Mouse (Mus musculus) neural tube, embryonic 15.5 days (tissue): ENCODE data around the gene Krt1. TPM values are rescaled to one million over a fixed set of nuclear protein-coding genes. Genes with fewer than 3 reads are reported as not detected.

Experiments used
- ATAC-seq: fragments of 200-750 bp; cut with Nextera tagmentation; 2 replicates; pipeline ENCODE4 v1.8.0; 2017; ENCODE audit warnings: mild to moderate bottlenecking, moderate TSS enrichment, moderate library complexity; ENCODE audit not compliant: low FRiP score
- H3K27ac ChIP-seq: fragments of 300-500 bp; sonication (generic); replicated peaks from 2 replicates; pipeline ENCODE4 v1.5.1; 2015; ENCODE audit warnings: mild to moderate bottlenecking, inconsistent platforms
- H3K27me3 ChIP-seq: fragments of 300-500 bp; sonication (generic); replicated peaks from 2 replicates; pipeline ENCODE4 v1.6.1; 2015; ENCODE audit warnings: inconsistent platforms
- H3K36me3 ChIP-seq: fragments of 300-500 bp; sonication (generic); 2 replicates; pipeline ENCODE4 v1.6.1; 2015; ENCODE audit warnings: inconsistent platforms
- H3K4me1 ChIP-seq: fragments of 300-500 bp; sonication (generic); 2 replicates; pipeline ENCODE4 v1.6.1; 2015; ENCODE audit warnings: inconsistent platforms
- H3K4me2 ChIP-seq: fragments of 300-500 bp; sonication (generic); 2 replicates; pipeline ENCODE4 v1.6.1; 2015; ENCODE audit warnings: inconsistent platforms, mild to moderate bottlenecking, moderate library complexity
- H3K4me3 ChIP-seq: fragments of 300-500 bp; sonication (generic); replicated peaks from 2 replicates; pipeline ENCODE4 v1.5.1; 2015; ENCODE audit warnings: mild to moderate bottlenecking, inconsistent platforms
- H3K9ac ChIP-seq: fragments of 300-500 bp; sonication (generic); replicated peaks from 2 replicates; pipeline ENCODE4 v1.6.1; 2015; ENCODE audit warnings: mild to moderate bottlenecking, inconsistent platforms
- H3K9me3 ChIP-seq: fragments of 300-500 bp; sonication (generic); replicated peaks from 2 replicates; pipeline ENCODE4 v1.6.1; 2016; ENCODE audit warnings: inconsistent platforms
- WGBS: fragments of 180-500 bp; shearing (Covaris S2); methylation state at CpG from one replicate; pipeline ENCODE4 v1.1.7; 2015; ENCODE audit warnings: mixed read lengths; 5-methylcytosine and 5-hydroxymethylcytosine counted together
- microRNA-seq: library from miRNA; unstranded; fragments of <30 nt; microRNA quantifications from one replicate; pipeline ENCODE4, GENCODE M21; 2017
- polyA plus RNA-seq: library from polyadenylated mRNA; unstranded; fragments of >200 nt; fragmentation: Nextera tagmentation; extraction: Ambion mirVana; gene quantifications from 2 replicates; pipeline ENCODE4 v1.2.1, GENCODE M21; 2015

Gene Krt1
- polyA plus RNA-seq, 1 experiment from 2014 or later = 16.9 TPM

DNA sequence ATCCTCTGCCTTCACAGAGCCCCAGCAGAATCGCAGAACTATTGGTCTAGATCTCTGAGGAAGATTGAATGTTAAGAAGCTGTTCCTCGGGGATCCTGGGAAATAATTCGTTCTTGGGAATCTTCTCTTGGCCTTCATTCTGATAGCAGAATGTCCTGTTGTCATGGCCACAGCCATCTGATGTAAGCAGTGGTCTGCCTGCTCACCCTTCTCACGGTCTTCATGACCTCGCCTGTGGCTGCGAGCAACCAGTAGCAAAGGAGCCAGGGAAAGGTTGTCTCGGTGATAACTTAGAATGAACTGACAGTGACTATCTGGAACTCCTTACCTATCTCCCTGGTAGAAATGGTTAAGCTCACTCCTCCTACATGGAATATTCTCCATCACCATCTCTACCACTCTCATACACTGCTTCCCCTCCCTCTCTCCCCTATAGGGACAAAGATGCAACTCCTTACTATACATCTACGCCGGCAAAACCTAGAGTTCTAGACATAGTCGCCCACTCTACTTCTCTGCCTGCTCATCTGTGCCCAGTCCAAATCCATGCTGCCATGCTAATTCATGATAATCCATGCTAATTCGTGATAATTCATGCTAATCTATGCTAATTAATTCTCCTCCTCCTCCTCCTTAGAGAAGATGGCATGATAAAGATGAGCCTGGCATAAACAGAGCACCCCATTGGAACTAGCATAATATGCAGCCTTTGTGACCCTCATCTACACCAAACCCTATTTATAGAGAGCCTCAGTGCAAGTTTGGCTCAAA is 47.4 kb downstream of the Krt1 start:
- Histone ChIP-seq H3K9me3 (no peaks in the 10 kb centered on the region), H3K36me3 (no peaks in the 10 kb centered on the region), H3K9ac (no peak overlapping the region), H3K4me1 (peaks cover 15% of the 10 kb centered on the region), H3K4me3 (no peak overlapping the region), H3K4me2 (no peak overlapping the region), H3K27me3 (no peaks in the 10 kb centered on the region), H3K27ac (no peak overlapping the region)
- no peak for ATAC-seq
- WGBS = 53% methylated on average over 11 of the region's 11 CpGs

DNA sequence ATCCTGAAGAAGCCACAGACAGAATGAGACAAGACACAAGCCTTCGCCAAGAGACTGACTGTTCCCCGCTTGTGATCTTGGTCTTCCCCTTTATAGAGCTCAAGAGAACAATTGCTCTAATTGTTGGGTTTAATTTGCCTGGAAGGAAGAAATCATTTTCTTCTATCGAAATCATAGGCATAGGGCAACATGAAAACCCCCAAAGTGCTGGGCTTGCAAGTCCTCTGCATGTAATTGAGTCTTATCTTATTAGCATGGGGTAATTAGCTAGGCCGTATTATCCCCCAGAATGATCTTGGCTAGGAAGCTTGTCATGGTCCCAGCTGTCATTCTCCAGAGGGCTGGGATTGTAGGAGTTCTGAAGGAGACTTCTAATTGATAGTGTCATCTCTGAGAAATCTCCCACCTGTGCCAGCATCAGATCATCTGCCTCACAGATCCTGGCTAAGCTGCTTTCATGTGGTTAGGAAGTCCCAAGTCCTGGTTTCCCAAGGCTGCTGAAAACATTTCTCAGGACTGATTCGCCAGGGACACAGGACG is 48.2 kb downstream of the Krt1 start, which contains the start of gene Krt73:
Gene Krt73, minus strand, starts transcription at position 51 of the 540 bp plus-strand sequence.
- Histone ChIP-seq H3K4me2 (no peak within 1 kb of the TSS; the same call in 1 of the 2 replicates), H3K9me3 (no peaks in the 10 kb centered on the region), H3K4me1 (peaks cover 15% of the 10 kb centered on the region), H3K4me3 (no peak within 1 kb of the TSS), H3K9ac (no peak within 1 kb of the TSS), H3K27ac (peak within 1 kb of the TSS; percentile 23; the same call in 1 of the 2 replicates), H3K27me3 (no peaks in the 10 kb centered on the region), H3K36me3 (no peaks in the 10 kb centered on the region)
- 50% methylated on average over 6 of the region's 6 CpGs for WGBS
- no peak for ATAC-seq

Small RNAs within 50 kb of the gene (microRNA-seq; reads per million reads assigned to microRNA genes)
- gene Gm44356 = not detected

Other genes with a start within 250 kb of the Krt1 start
- not detected in 2 replicates for gene Gm5414, start 222.6 kb downstream of the Krt1 start, polyA plus RNA-seq
- gene Gm5478, start 203.4 kb downstream of the Krt1 start, polyA plus RNA-seq = not detected in 2 replicates
- 0.09 TPM in 1 of 2 replicates, not detected in the other for gene Krt6b, start 170.5 kb downstream of the Krt1 start, polyA plus RNA-seq
- 0.75 and 1.5 TPM in 2 replicates for gene Krt6a, start 156.5 kb downstream of the Krt1 start, polyA plus RNA-seq
- 0.79 and 37.7 TPM in 2 replicates for gene Krt5, start 137.9 kb downstream of the Krt1 start, polyA plus RNA-seq
- 0.22 and 0.55 TPM in 2 replicates for gene Krt71, start 107.7 kb downstream of the Krt1 start, polyA plus RNA-seq
- gene Krt72, start 64.3 kb downstream of the Krt1 start, polyA plus RNA-seq = 0.11 TPM in 1 of 2 replicates, not detected in the other
- gene Krt73, start 48.4 kb downstream of the Krt1 start, polyA plus RNA-seq = 0.31 and 0.47 TPM in 2 replicates
- not detected in 2 replicates for gene Krt2, start 32.6 kb downstream of the Krt1 start, polyA plus RNA-seq
- gene Krt77, start 18.9 kb upstream of the Krt1 start, polyA plus RNA-seq = 0.29 and 0.54 TPM in 2 replicates
- gene Krt76, start 42.1 kb upstream of the Krt1 start, polyA plus RNA-seq = not detected in 2 replicates
- 2.8 and 3.4 TPM in 2 replicates for gene Krt4, start 73.9 kb upstream of the Krt1 start, polyA plus RNA-seq
- 0.23 and 0.27 TPM in 2 replicates for gene Krt79, start 89.5 kb upstream of the Krt1 start, polyA plus RNA-seq
- gene Krt78, start 103.5 kb upstream of the Krt1 start, polyA plus RNA-seq = 0.05 TPM in 2 replicates
- gene Krt8, start 153.7 kb upstream of the Krt1 start, polyA plus RNA-seq = 2.2 and 297 TPM in 2 replicates
- gene Krt18, start 177.4 kb upstream of the Krt1 start, polyA plus RNA-seq = 1.9 and 300 TPM in 2 replicates
- 72.6 and 87.1 TPM in 2 replicates for gene Eif4b, start 223.0 kb upstream of the Krt1 start, polyA plus RNA-seq
- gene Tns2, start 249.6 kb upstream of the Krt1 start, polyA plus RNA-seq = 9.8 and 13.7 TPM in 2 replicates